Mouse (Mus musculus) activated CD4-positive, CD25-positive, alpha-beta regulatory T cell, adult 4 months (primary cell): ENCODE data around the gene Nfkb2. TPM values are rescaled to one million over a fixed set of nuclear protein-coding genes. Genes with fewer than 3 reads are reported as not detected.

Experiments used
- ATAC-seq: one replicate; pipeline ENCODE4 v1.8.0; 2017
- polyA plus RNA-seq, 2 experiments: library from polyadenylated mRNA; unstranded; fragments of 100-300 nt; shearing (Covaris generic); gene quantifications; one replicate each; pipeline ENCODE4 v1.2.1; 2017

Nfkb2 gene
- polyA plus RNA-seq, 2 experiments from 2014 or later = 19.7 to 30.4 TPM

GRCm38 (mm10) chr19:46347936-46348668 is 44.0 kb downstream of the Nfkb2 start:
- peak; percentile 5 for ATAC-seq

GRCm38 (mm10) chr19:46348761-46349458 is 44.8 kb downstream of the Nfkb2 start:
- ATAC-seq = peak; percentile 89

GRCm38 (mm10) chr19:46349550-46349949 is 45.4 kb downstream of the Nfkb2 start:
- ATAC-seq = no peak

- no peak for ATAC-seq
These were observed 46.2 kb downstream of the Nfkb2 start, which contains the start of gene 2310034G01Rik for GRCm38 (mm10) chr19:46350168-46350932. TSS of gene 2310034G01Rik (minus strand) at chr19:46350302.

- peak; percentile 83 for ATAC-seq
These were observed 52.6 kb downstream of the Nfkb2 start for GRCm38 (mm10) chr19:46356701-46357138.

- no peak for ATAC-seq
These were observed 53.5 kb downstream of the Nfkb2 start for GRCm38 (mm10) chr19:46357344-46358280.

GRCm38 (mm10) chr19:46358381-46358780 is 54.3 kb downstream of the Nfkb2 start:
- ATAC-seq = no peak

Other genes with a start within 250 kb of the Nfkb2 start
- gene Nolc1, start 228.5 kb upstream of the Nfkb2 start, polyA plus RNA-seq = 10 to 100 TPM; 55.0 to 74.4 TPM
- not detected for gene Elovl3, start 172.4 kb upstream of the Nfkb2 start, polyA plus RNA-seq
- gene Pitx3, start 156.0 kb upstream of the Nfkb2 start, polyA plus RNA-seq = not detected
- 10 to 100 TPM; 23.9 to 30.5 TPM for gene Gbf1, start 151.8 kb upstream of the Nfkb2 start, polyA plus RNA-seq
- gene Psd, start 22.8 kb downstream of the Nfkb2 start, polyA plus RNA-seq = 1 to 10 TPM; 3.4 to 4.5 TPM
- 1 to 10 TPM; 5.6 to 6.9 TPM for gene Fbxl15, start 23.9 kb downstream of the Nfkb2 start, polyA plus RNA-seq
- 10 to 100 TPM; 40.7 to 52.4 TPM for gene Cuedc2, start 34.4 kb downstream of the Nfkb2 start, polyA plus RNA-seq
- 1 to 10 TPM; 3.9 to 7.1 TPM for gene Mfsd13a, start 36.8 kb downstream of the Nfkb2 start, polyA plus RNA-seq
- gene 2310034G01Rik, start 46.0 kb downstream of the Nfkb2 start, polyA plus RNA-seq = not detected
- 10 to 100 TPM; 86.1 to 87.6 TPM for gene Actr1a, start 91.4 kb downstream of the Nfkb2 start, polyA plus RNA-seq
- gene Sufu, start 92.6 kb downstream of the Nfkb2 start, polyA plus RNA-seq = 10 to 100 TPM in 1 of 2 experiments, 1 to 10 TPM in 1; 9.4 to 12.2 TPM
- gene Trim8, start 197.4 kb downstream of the Nfkb2 start, polyA plus RNA-seq = 10 to 100 TPM; 15.8 to 21.3 TPM